Mouse (Mus musculus) layer of hippocampus, adult 6 months (tissue): Measurements from ENCODE around the gene Dnajc12. TPM values are rescaled to one million over a fixed set of nuclear protein-coding genes. Genes with fewer than 3 reads are reported as not detected.

Experiments used
- long read RNA-seq, 2 experiments: library from polyadenylated mRNA; unstranded; transcript quantifications; one replicate each; pipeline ENCODE4 v2.0.0; 2019 to 2020
- polyA plus RNA-seq: library from polyadenylated mRNA; unstranded; fragments of <200 nt; fragmentation: Nextera tagmentation; gene quantifications from 2 replicates; pipeline ENCODE4 v1.2.3, GENCODE M21; 2021

Dnajc12 gene
- 19.0 and 21.9 TPM in 2 replicates for polyA plus RNA-seq
- long read RNA-seq, experiment 1, transcript Dnajc12-201 (5 exons, 3,025 nt) = major isoform, 27 of 33 reads
- long read RNA-seq, experiment 1, partial matches to known transcripts = 4 of 33 reads
- long read RNA-seq, experiment 1, other reads (novel, unspliced or antisense) = 1 of 33 reads
- long read RNA-seq, experiment 2, transcript Dnajc12-201 (5 exons, 3,025 nt) = major isoform, 76 of 80 reads
- long read RNA-seq, experiment 2, partial matches to known transcripts = 1 of 80 reads
- long read RNA-seq, experiment 2, other reads (novel, unspliced or antisense) = 1 of 80 reads

GRCm38 (mm10) chr10:63382372-63383279, at the start of gene Dnajc12:
Gene Dnajc12 (plus strand): TSS chr10:63382443.

DNA sequence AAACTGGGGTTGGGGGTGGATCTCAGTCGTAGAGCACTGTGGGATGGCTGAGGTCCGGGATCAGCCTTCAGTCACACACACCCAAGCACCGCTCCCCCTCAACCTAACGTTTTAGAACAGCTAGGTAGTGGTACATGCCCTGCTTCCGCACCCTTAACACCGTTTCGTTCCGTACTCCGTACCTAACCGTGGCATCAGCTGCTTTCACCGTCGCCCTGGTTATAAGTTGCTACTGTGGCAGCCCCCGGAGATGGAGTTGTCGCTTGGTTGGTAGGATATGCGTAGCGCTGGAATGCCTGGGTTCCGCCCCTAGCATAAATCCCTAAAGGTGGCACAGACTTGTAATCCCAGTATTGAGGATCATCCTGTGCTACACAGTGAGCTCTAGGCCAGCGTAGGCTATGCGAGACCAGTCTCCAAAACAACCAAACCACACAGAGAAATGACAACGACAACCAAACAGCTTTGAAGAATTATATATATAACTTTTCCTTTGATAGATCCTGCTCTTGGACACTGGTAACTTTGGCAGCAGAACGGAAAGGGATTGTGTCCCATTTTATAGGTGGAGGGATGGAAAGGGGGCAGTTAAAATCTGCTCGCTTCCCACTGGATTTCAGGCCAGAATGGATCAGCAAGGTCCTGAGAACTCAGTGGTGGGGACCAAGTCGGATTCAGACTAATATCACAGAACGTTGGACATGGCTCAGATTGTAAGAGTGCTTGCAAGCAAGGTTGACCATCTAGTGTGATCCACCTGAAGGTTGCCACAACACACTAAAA, 554 bp upstream of the Dnajc12 start, which contains the start of gene Sirt1:
Gene Sirt1, minus strand, starts transcription at position 207 of the 783 bp plus-strand sequence.

DNA sequence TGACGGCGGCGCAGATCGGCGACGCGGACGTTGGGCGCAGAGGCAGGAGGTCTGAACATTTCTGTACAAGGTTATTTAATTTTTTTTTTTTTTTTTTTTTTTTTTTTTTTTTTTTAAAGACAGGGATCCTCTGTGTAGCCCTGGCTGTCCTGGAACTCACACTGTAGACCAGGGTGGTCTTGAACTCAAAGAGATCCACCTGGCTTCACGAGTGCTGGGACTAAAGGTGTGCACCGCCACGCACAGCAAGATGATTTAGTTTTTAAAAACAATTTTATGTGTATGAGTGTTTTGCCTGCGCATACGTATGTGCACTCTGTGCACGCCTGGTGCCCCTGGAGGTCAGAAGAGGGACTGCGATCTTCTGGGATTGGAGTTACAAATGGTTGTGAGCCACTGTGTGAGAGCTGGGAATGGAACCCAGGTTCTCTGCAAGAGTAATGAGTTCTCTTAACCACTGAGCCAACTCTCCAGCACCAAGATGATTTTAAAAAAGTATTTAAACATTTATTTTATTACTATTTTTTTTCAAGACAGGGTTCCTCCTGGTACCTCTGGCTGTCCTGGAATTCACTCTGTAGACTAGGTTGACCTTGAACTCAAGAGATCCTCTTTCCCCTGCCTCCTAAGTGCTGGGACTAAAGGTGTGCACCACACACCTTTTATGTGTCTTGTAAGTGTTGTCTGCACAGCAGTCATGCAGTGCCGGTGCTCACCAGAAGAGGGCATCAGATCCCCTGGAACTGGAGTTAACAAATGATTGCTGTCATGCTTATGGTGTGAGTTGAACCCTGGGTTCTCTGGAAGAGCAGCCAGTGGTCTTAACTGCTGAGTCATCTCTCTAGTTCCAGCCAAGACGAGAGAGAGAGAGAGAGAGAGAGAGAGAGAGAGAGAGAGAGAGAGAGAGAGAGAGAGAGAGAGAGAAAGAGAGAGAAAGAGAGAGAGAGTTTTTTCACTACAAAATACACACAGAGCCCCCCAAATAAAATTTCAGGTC, 39.8 kb downstream of the Dnajc12 start, which contains the start of gene Gm7075:
Gene Gm7075, minus strand, starts transcription at position 51 of the 997 bp plus-strand sequence.

DNA sequence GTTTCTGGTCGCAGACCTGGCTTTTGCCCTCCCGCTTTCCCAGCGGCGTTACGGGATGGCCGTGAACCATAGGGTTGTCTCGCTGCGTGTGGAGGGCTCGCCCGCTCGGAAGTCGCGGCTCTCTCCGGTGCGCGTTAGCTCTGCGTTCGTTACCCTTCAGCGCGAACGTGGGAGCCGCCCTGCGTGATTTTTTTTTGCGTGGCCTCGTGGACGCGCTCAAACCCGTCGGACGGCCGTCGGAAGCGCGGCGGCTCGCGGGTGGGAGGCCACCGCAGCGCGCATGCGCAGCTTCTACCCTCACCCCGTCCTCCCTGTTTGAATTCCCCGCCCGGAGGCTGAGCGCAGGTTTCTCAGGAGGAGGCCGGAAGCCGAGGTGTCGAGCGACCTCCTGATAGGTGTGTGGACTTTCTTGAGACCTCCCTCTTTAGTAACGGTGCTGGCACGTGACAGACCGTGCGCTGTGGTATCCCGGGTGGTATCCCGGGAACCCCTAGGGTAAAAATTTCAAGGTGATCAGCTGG, 47.6 kb downstream of the Dnajc12 start, which contains the start of gene Ctnna3:
Gene Ctnna3, plus strand, starts transcription at position 314 of the 521 bp plus-strand sequence.

Other genes with a start within 250 kb of the Dnajc12 start
- 0.14 and 0.25 TPM in 2 replicates for gene Mypn, start 178.5 kb upstream of the Dnajc12 start, polyA plus RNA-seq
- gene Herc4, start 138.6 kb upstream of the Dnajc12 start, polyA plus RNA-seq = 6.7 and 9.9 TPM in 2 replicates
- gene Sirt1, start 739 bp upstream of the Dnajc12 start, polyA plus RNA-seq = 1.4 and 1.9 TPM in 2 replicates
- gene Gm7075, start 39.3 kb downstream of the Dnajc12 start, polyA plus RNA-seq = not detected in 2 replicates
- gene Ctnna3, start 47.7 kb downstream of the Dnajc12 start, polyA plus RNA-seq = 0.93 and 1.1 TPM in 2 replicates